Mouse (Mus musculus): Measurements from ENCODE around the gene Uqcc2.

GRCm38 (mm10) chr17:27119540-27119895, 14.2 kb downstream of the Uqcc2 start:
- TF ChIP-seq ZC3H11A (IDR thresholded peaks at IDR 0.05; ENCODE audit: low read depth, low read length) (no peak), CTCF (conservative IDR thresholded peaks at IDR 0.05 in 1 of 2, IDR thresholded peaks at IDR 0.05 in 1 of 2; ENCODE audit: low read depth in 2 of 2, low read length in 2 of 2) (no peak), POLR2A (IDR thresholded peaks at IDR 0.05; ENCODE audit: low read depth, low read length) (no peak), ZKSCAN1 (IDR thresholded peaks at IDR 0.05; ENCODE audit: borderline replicate concordance, low read depth, low read length) (no peak), MAX (IDR thresholded peaks at IDR 0.05; ENCODE audit: low read length) (no peak), MXI1 (IDR thresholded peaks at IDR 0.05; ENCODE audit: low read depth, low read length) (no peak), ZNF384 (IDR thresholded peaks at IDR 0.05; ENCODE audit: low read depth, low read length) (no peak), NELFE (IDR thresholded peaks at IDR 0.05; ENCODE audit: low read depth, low read length) (no peak), EP300 (IDR thresholded peaks at IDR 0.05; ENCODE audit: low read length) (no peak)

All from CH12.LX (cell line).